In genomic region chr3:79821131-79821530, GRCm38 (mm10) we compare ENCODE assay signal across 15 mouse cellular contexts. TPM values are rescaled to one million over a fixed set of nuclear protein-coding genes. Genes with fewer than 3 reads are reported as not detected.
DNase-seq lines count a peak whose midpoint lies in the region; ATAC-seq lines count a peak whose summit lies in the region.
"Had no signal": no experiment of that assay in that cellular context is flagged by ENCODE, and none has a peak within 500 bp of the region (broad histone marks: within the 10 kb centered on the region; RNA-seq: fewer than 3 reads in every experiment).

No protein-coding gene starts in this region.

- H3K27ac ChIP-seq in heart, embryonic 12.5 days (ENCODE audit: poor library complexity, severe bottlenecking), result no peak overlapping the region
- H3K27ac ChIP-seq: embryonic facial prominence, embryonic 15.5 days; limb, embryonic 13.5 days had no signal

- no peaks in the 10 kb centered on the region for H3K9me3 ChIP-seq in heart, embryonic 12.5 days (replicated peaks)
- H3K9me3 ChIP-seq: embryonic facial prominence, embryonic 15.5 days; limb, embryonic 13.5 days had no signal

- ATAC-seq in monocyte, adult 5-6 weeks (replicated peaks; ENCODE audit: insufficient number of reproducible peaks, low FRiP score, low TSS enrichment, poor library complexity, severe bottlenecking), result no peak
- ATAC-seq in heart, embryonic 12.5 days (ENCODE audit: insufficient number of reproducible peaks, low FRiP score), result no peak

- no peak overlapping the region for H3K4me2 ChIP-seq in heart, embryonic 12.5 days
- H3K4me2 ChIP-seq: embryonic facial prominence, embryonic 15.5 days; limb, embryonic 13.5 days had no signal

- no peak overlapping the region for H3K9ac ChIP-seq in heart, embryonic 12.5 days
- H3K9ac ChIP-seq: embryonic facial prominence, embryonic 15.5 days; limb, embryonic 13.5 days had no signal

- peak; percentile 48 for DNase-seq in right cerebral cortex, adult 18-20 months
- no peak for DNase-seq in right cerebral cortex, postnatal 4 days
- peak; percentile 84 for DNase-seq in cerebellum, adult 9-11 months
- DNase-seq in layer of hippocampus, postnatal 25 days (ENCODE audit: extremely low spot score in 1 of 2, low spot score in 1 of 2), result peak; percentile 39 to 55
- no peak for DNase-seq in testis, postnatal 14 days (ENCODE audit: low spot score)
- DNase-seq: adrenal gland, postnatal 36 days; heart, postnatal 14 days; kidney, postnatal 10 days; lung, adult 18-20 months; thymus, postnatal 36 days had no signal

- no peaks in the 10 kb centered on the region for H3K27me3 ChIP-seq in heart, embryonic 12.5 days (replicated peaks)
- H3K27me3 ChIP-seq: CH12.LX; embryonic facial prominence, embryonic 15.5 days; limb, embryonic 13.5 days had no signal

- WGBS in heart, embryonic 12.5 days, result 73% methylated on average over 16 of the region's 16 CpGs

- H3K4me1 ChIP-seq in heart, embryonic 12.5 days (replicated peaks), result peaks cover 15% of the 10 kb centered on the region
- H3K4me1 ChIP-seq: embryonic facial prominence, embryonic 15.5 days had no signal

- H3K4me3 ChIP-seq in heart, embryonic 12.5 days, result no peak overlapping the region
- H3K4me3 ChIP-seq: embryonic facial prominence, embryonic 15.5 days; limb, embryonic 13.5 days had no signal

- H3K36me3 ChIP-seq in heart, embryonic 12.5 days, result peaks cover 15% of the 10 kb centered on the region
- H3K36me3 ChIP-seq: embryonic facial prominence, embryonic 15.5 days; limb, embryonic 13.5 days had no signal

RNA-seq across cellular contexts. Expression of gene Tmem144, which starts 31.4 kb away (rescaled TPM):
- 10 to 100 TPM; 19.1 to 20.3 TPM for total RNA-seq in layer of hippocampus, postnatal 25 days (2021)
- total RNA-seq in monocyte, adult 5-6 weeks (2017), result 0.29 TPM in 1 of 3 replicates, not detected in the others
- polyA plus RNA-seq in heart, embryonic 12.5 days (2016; fragmentation: Nextera tagmentation; extraction: Ambion mirVana), result 12.6 and 13.5 TPM in 2 replicates

Comparison
In these comparisons a context has a peak if more than half of its experiments do, and no peak if none do; other contexts are left out.
1. DNase-seq: peak in right cerebral cortex, adult 18-20 months (single experiment), cerebellum, adult 9-11 months (single experiment) and layer of hippocampus, postnatal 25 days (2 of 2); none in right cerebral cortex, postnatal 4 days (single experiment) and testis, postnatal 14 days (single experiment).
2. RNA of gene Tmem144, which starts 31.4 kb away (total RNA-seq): 19.1 to 20.3 TPM in layer of hippocampus, postnatal 25 days; 0.29 TPM in monocyte, adult 5-6 weeks; every median in the first group is over 10 times any median in the second.